Comparison of ENCODE assay signal across 8 mouse cellular contexts in genomic region chr7:127769651-127770038, GRCm38 (mm10). TPM values are rescaled to one million over a fixed set of nuclear protein-coding genes. Genes with fewer than 3 reads are reported as not detected.
DNase-seq lines count a peak whose midpoint lies in the region; ATAC-seq lines count a peak whose summit lies in the region.

Orai3 (plus strand) TSS chr7:127769815.

- intact Hi-C loops in left cerebral cortex, postnatal 14 days (cut with DNase I), result no loop called here

- peak; percentile 85 for DNase-seq in embryo, embryonic 10 days (ENCODE audit: low spot score)
- DNase-seq in gastrocnemius, postnatal 10 days, result peak; percentile 82
- DNase-seq in induced T-regulatory cell, adult 2 months (ENCODE audit: low read depth), result peak; percentile 84
- peak; percentile 84 to 86 for DNase-seq in left cerebral cortex, postnatal 14 days (ENCODE audit: low spot score in 2 of 2)
- peak; percentile 78 to 85 for DNase-seq in right cerebral cortex, postnatal 36 days (ENCODE audit: low spot score in 2 of 2)
- no peak for DNase-seq in c-Kit-positive CD71-positive TER-119-positive erythroid progenitor cells, embryonic 14.5 days (ENCODE audit: low spot score)

- peak; percentile 43 for ATAC-seq in activated CD4-positive, CD25-positive, alpha-beta regulatory T cell, adult 4 months
- ATAC-seq in megakaryocyte-erythroid progenitor cell, adult 5-6 weeks (replicated peaks; ENCODE audit: low FRiP score, low TSS enrichment, poor library complexity, severe bottlenecking), result 0 out of 2 replicates have a peak, but pooled peaks have one; percentile 13

RNA-seq across cellular contexts. Expression of gene Orai3, which starts in this region (rescaled TPM):
- 10 to 100 TPM; 11.3 to 12.2 TPM for polyA plus RNA-seq in activated CD4-positive, CD25-positive, alpha-beta regulatory T cell, adult 4 months (2017; shearing (Covaris generic))
- 10 to 100 TPM; 10.2 to 12.3 TPM for total RNA-seq in gastrocnemius, postnatal 10 days (2021)
- 10 to 100 TPM; 19.8 to 22.5 TPM for total RNA-seq in left cerebral cortex, postnatal 14 days (2021)
- total RNA-seq in megakaryocyte-erythroid progenitor cell, adult 5-6 weeks (2014; fragmentation: Nextera tagmentation), result 23.4 and 29.5 TPM in 2 replicates
- 21.0 and 22.9 TPM in 2 replicates for total RNA-seq in megakaryocyte-erythroid progenitor cell, adult 5-6 weeks (2017)
